Mouse (Mus musculus): ENCODE data around the gene Trex1. TPM values are rescaled to one million over a fixed set of nuclear protein-coding genes. Genes with fewer than 3 reads are reported as not detected.

Gene Trex1
- polyA plus RNA-seq, 1 experiment from 2014 or later, result 7.1 TPM

DNA sequence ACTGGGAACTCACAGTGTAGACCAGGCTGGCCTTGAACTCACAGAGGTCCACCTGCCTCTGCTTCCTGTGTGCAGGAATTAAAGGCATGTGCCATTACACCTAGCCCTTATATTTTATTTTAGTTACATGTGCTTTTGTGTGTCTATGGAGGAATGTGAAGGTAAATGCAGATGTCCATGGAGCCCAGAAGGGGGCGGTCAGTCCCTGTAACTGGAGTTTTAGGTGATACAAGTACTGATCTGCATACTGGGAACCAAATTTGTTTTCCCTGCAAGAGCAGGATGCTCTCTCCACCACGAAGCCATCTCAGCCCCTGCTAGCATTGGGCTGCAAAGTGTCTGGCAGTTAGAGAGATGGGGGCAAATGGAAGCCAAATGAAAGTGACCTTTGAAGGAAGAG is 25.4 kb upstream of the Trex1 start:
- Histone ChIP-seq H3K36me3 (peaks cover 22% of the 10 kb centered on the region), H3K4me1 (replicated peaks) (peaks cover 32% of the 10 kb centered on the region), H3K27me3 (replicated peaks) (no peaks in the 10 kb centered on the region), H3K9ac (no peak overlapping the region), H3K4me2 (no peak overlapping the region), H3K4me3 (no peak overlapping the region), H3K27ac (ENCODE audit: poor library complexity, severe bottlenecking) (no peak overlapping the region), H3K9me3 (replicated peaks) (no peaks in the 10 kb centered on the region)
- no peak for ATAC-seq (ENCODE audit: insufficient number of reproducible peaks, low FRiP score)
- 21% methylated on average over 2 of the region's 2 CpGs for WGBS

DNA sequence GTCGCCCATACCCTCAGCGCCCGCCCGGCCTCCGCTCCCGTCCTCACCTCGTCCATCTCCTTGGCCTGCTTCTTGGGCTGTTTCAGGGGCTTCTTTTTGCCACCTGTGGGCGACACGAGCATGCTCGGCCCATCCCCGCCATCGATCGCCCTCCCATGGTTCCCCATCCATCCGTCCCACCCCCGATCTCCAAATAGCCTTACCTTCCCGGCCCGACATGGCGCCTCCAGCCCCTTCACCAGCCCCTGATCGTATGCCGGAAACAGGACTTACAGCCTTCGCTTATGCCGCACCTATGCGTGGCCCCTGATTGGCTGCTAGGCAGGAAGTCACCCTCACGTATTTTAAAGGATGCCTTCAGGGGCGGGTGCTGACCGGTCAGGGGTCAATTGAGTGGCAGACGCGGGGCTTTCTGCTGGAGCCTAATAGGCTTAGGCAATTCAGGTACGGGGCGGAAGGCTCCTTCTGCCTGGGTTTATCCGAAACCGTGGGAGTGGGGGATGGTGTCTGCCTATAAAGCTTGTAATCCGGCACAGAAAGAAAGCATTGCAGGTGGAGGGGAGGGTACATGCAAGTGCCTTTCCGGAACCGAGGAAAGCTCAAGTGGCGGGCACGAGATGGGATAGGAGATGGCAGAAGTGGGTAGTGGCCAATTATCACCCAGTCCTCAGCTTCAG is 22.7 kb upstream of the Trex1 start, which contains the start of the genes Ccdc51 and Tma7:
Gene Ccdc51 (plus strand): TSS at position 370 of the 677 bp plus-strand sequence.
Gene Tma7 (minus strand): TSS at position 464 of the 677 bp plus-strand sequence.
- under 1% methylated on average over 37 of the region's 37 CpGs for WGBS
- H3K9ac ChIP-seq, result peak within 1 kb of the TSS; percentile 85
- H3K4me2 ChIP-seq, result peak within 1 kb of the TSS; percentile 93
- peak within 1 kb of the TSS; percentile 80 for H3K4me3 ChIP-seq
- H3K36me3 ChIP-seq, result peaks cover 30% of the 10 kb centered on the region
- no peaks in the 10 kb centered on the region for H3K27me3 ChIP-seq (replicated peaks)
- peak within 1 kb of the TSS; percentile 71 for H3K27ac ChIP-seq (ENCODE audit: poor library complexity, severe bottlenecking)
- H3K4me1 ChIP-seq (replicated peaks), result peaks cover 28% of the 10 kb centered on the region
- peak; percentile 98 for ATAC-seq (ENCODE audit: insufficient number of reproducible peaks, low FRiP score)
- no peaks in the 10 kb centered on the region for H3K9me3 ChIP-seq (replicated peaks)

DNA sequence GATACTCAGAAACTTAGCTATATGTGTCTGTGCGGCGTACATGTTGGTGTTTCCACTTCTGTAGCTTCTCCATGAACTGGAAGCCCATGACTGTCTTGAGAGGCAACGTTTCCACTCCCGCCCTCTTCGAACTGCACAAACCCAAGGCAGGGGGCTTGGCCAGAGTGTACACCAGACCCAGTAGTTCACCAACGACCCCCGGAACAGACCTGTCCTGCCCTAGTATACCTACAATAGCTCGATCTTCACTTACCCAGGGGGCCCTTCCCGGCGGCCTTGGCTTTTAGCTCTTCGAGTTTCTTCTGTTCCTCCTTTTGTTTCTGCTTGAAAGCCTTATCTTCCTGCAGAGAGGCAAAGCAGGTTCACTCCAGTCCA is 22.2 kb upstream of the Trex1 start:
- peak; percentile 20; the same call in 1 of the 2 replicates for ATAC-seq (ENCODE audit: insufficient number of reproducible peaks, low FRiP score)
- WGBS, result 5% methylated on average over 11 of the region's 11 CpGs

GRCm38 (mm10) chr9:109080516-109080915 is 21.0 kb upstream of the Trex1 start:
- H3K9me3 ChIP-seq (replicated peaks), result no peaks in the 10 kb centered on the region

More for the DNA sequence above, 22.2 kb upstream of the Trex1 start:
- H3K9me3 ChIP-seq (replicated peaks), result no peaks in the 10 kb centered on the region
- peaks cover 30% of the 10 kb centered on the region for H3K36me3 ChIP-seq
- H3K4me1 ChIP-seq (replicated peaks), result peaks cover 23% of the 10 kb centered on the region
- no peaks in the 10 kb centered on the region for H3K27me3 ChIP-seq (replicated peaks)
- H3K9ac ChIP-seq, result peak overlapping the region; percentile 85
- peak overlapping the region; percentile 80 for H3K4me3 ChIP-seq
- peak overlapping the region; percentile 71 for H3K27ac ChIP-seq (ENCODE audit: poor library complexity, severe bottlenecking)
- H3K4me2 ChIP-seq, result peak overlapping the region; percentile 93

GRCm38 (mm10) chr9:109073661-109074573 is 14.4 kb upstream of the Trex1 start, which contains the start of gene Atrip:
Gene Atrip (minus strand): TSS chr9:109074124.
- Histone ChIP-seq H3K27ac (ENCODE audit: poor library complexity, severe bottlenecking) (peak within 1 kb of the TSS; percentile 58), H3K4me1 (replicated peaks) (peaks cover 17% of the 10 kb centered on the region), H3K36me3 (peaks cover 37% of the 10 kb centered on the region), H3K9me3 (replicated peaks) (no peaks in the 10 kb centered on the region), H3K27me3 (replicated peaks) (no peaks in the 10 kb centered on the region), H3K9ac (peak within 1 kb of the TSS; percentile 92), H3K4me2 (peak within 1 kb of the TSS; percentile 95), H3K4me3 (peak within 1 kb of the TSS; percentile 84)
- ATAC-seq (ENCODE audit: insufficient number of reproducible peaks, low FRiP score), result peak; percentile 98
- WGBS, result under 1% methylated on average over 57 of the region's 57 CpGs

More at GRCm38 (mm10) chr9:109080516-109080915, 21.0 kb upstream of the Trex1 start:
- H3K9ac ChIP-seq, result no peak overlapping the region
- H3K4me3 ChIP-seq, result no peak overlapping the region
- H3K4me2 ChIP-seq, result no peak overlapping the region
- H3K27me3 ChIP-seq (replicated peaks), result no peaks in the 10 kb centered on the region
- peaks cover 23% of the 10 kb centered on the region for H3K4me1 ChIP-seq (replicated peaks)
- H3K36me3 ChIP-seq, result peaks cover 30% of the 10 kb centered on the region
- no peak overlapping the region for H3K27ac ChIP-seq (ENCODE audit: poor library complexity, severe bottlenecking)
- WGBS, result 91% methylated on average over 3 of the region's 3 CpGs
- ATAC-seq (ENCODE audit: insufficient number of reproducible peaks, low FRiP score), result no peak

DNA sequence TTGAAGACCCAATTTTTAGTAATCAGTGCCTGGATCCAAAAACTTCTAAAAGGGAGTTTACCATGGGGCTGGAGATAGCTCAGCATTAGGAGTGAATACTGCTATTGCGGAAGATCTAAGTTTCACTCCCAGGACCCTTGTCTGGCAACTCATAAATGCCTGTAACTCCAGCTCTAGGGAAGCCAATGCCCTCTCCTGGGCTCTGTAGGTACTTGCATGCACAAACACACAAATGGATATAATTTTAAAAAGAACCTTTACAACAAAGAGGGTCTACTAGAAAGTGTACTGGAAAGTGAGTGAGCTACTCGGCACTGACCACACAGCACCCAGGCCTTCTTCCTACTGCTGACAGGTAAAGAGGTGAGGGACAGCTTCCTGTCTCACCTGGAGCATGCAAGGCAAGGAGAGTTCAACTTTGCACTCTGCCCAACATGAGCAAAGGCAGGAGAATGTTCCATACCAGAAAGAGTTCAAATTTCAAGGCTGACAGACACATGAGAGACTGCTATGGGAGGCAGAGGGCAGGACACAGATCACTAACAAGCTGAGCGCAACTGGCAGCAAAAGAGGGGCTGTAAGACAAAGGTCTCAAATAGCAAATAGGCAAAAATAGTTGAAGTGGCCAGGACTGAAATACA is 8.7 kb upstream of the Trex1 start:
- Histone ChIP-seq H3K9ac (no peak overlapping the region), H3K9me3 (replicated peaks) (no peaks in the 10 kb centered on the region), H3K4me3 (no peak overlapping the region), H3K36me3 (peaks cover 79% of the 10 kb centered on the region), H3K4me2 (no peak overlapping the region), H3K27me3 (replicated peaks) (no peaks in the 10 kb centered on the region), H3K4me1 (replicated peaks) (peaks cover 8% of the 10 kb centered on the region), H3K27ac (ENCODE audit: poor library complexity, severe bottlenecking) (no peak overlapping the region)
- 90% methylated on average over 3 of the region's 3 CpGs for WGBS
- no peak for ATAC-seq (ENCODE audit: insufficient number of reproducible peaks, low FRiP score)

GRCm38 (mm10) chr9:109060898-109061295 is 1.4 kb upstream of the Trex1 start:
- Histone ChIP-seq H3K36me3 (peaks cover 77% of the 10 kb centered on the region), H3K27me3 (replicated peaks) (no peaks in the 10 kb centered on the region), H3K4me3 (no peak overlapping the region), H3K4me1 (replicated peaks) (peaks cover 13% of the 10 kb centered on the region), H3K9ac (no peak overlapping the region), H3K9me3 (replicated peaks) (no peaks in the 10 kb centered on the region), H3K4me2 (no peak overlapping the region), H3K27ac (ENCODE audit: poor library complexity, severe bottlenecking) (no peak overlapping the region)
- ATAC-seq (ENCODE audit: insufficient number of reproducible peaks, low FRiP score), result no peak
- 83% methylated on average over 5 of the region's 5 CpGs for WGBS

- peaks cover 16% of the 10 kb centered on the region for H3K4me1 ChIP-seq (replicated peaks)
- no peak overlapping the region for H3K27ac ChIP-seq (ENCODE audit: poor library complexity, severe bottlenecking)
- H3K36me3 ChIP-seq, result peaks cover 73% of the 10 kb centered on the region
- H3K9ac ChIP-seq, result no peak overlapping the region
- no peaks in the 10 kb centered on the region for H3K27me3 ChIP-seq (replicated peaks)
- WGBS, result 84% methylated on average over 16 of the region's 16 CpGs
- no peak for ATAC-seq (ENCODE audit: insufficient number of reproducible peaks, low FRiP score)
- no peak overlapping the region for H3K4me2 ChIP-seq
- no peak overlapping the region for H3K4me3 ChIP-seq
- no peaks in the 10 kb centered on the region for H3K9me3 ChIP-seq (replicated peaks)
Observed at GRCm38 (mm10) chr9:109060184-109060897, 807 bp upstream of the Trex1 start.

- Histone ChIP-seq H3K27ac (ENCODE audit: poor library complexity, severe bottlenecking) (peak overlapping the region; percentile 87; the same call in 1 of the 2 replicates), H3K4me2 (peak overlapping the region; percentile 65), H3K4me3 (peak overlapping the region; percentile 42; the same call in 1 of the 2 replicates), H3K27me3 (replicated peaks) (no peaks in the 10 kb centered on the region), H3K4me1 (replicated peaks) (peaks cover 28% of the 10 kb centered on the region), H3K9ac (peak overlapping the region; percentile 71; the same call in 1 of the 2 replicates), H3K9me3 (replicated peaks) (no peaks in the 10 kb centered on the region), H3K36me3 (peaks cover 52% of the 10 kb centered on the region)
- WGBS, result 92% methylated on average over 19 of the region's 19 CpGs
- ATAC-seq (ENCODE audit: insufficient number of reproducible peaks, low FRiP score), result no peak
Observed at GRCm38 (mm10) chr9:109058006-109058765, 1.3 kb downstream of the Trex1 start.

- Histone ChIP-seq H3K27ac (ENCODE audit: poor library complexity, severe bottlenecking) (no peak overlapping the region), H3K4me3 (no peak overlapping the region)
- 94% methylated on average over 5 of the region's 5 CpGs for WGBS
Observed at GRCm38 (mm10) chr9:109057543-109057942, 2.0 kb downstream of the Trex1 start.

More at GRCm38 (mm10) chr9:109057543-109057942, 2.0 kb downstream of the Trex1 start:
- no peak overlapping the region for H3K4me2 ChIP-seq
- H3K36me3 ChIP-seq, result peaks cover 48% of the 10 kb centered on the region
- H3K27me3 ChIP-seq (replicated peaks), result no peaks in the 10 kb centered on the region
- H3K9me3 ChIP-seq (replicated peaks), result no peaks in the 10 kb centered on the region
- H3K4me1 ChIP-seq (replicated peaks), result peaks cover 28% of the 10 kb centered on the region
- H3K9ac ChIP-seq, result no peak overlapping the region
- ATAC-seq (ENCODE audit: insufficient number of reproducible peaks, low FRiP score), result no peak
